Mouse (Mus musculus) testis, adult 2 months (tissue): ENCODE data around the gene Synm.

Experiments
- CTCF ChIP-seq: fragments of 200-500 bp; IDR thresholded peaks from 2 replicates; pipeline ENCODE4 v1.5.1; 2012; ENCODE audit warnings: low read depth, mild to moderate bottlenecking, inconsistent platforms, low read length, moderate library complexity; ENCODE audit not compliant: control insufficient read depth, insufficient read depth, insufficient replicate concordance
- POLR2A ChIP-seq: fragments of 200-500 bp; IDR thresholded peaks from 2 replicates; pipeline ENCODE4 v1.6.1; 2012; ENCODE audit warnings: low read depth, mild to moderate bottlenecking, inconsistent platforms, low read length, moderate library complexity; ENCODE audit not compliant: control insufficient read depth

- TF ChIP-seq CTCF = peak; percentile 50; the same call in 1 of the 2 replicates
- TF ChIP-seq POLR2A = no peak
Observed at GRCm38 (mm10) chr7:67788713-67789112, 29.2 kb upstream of the Synm start.
